Mouse (Mus musculus): ENCODE results near the gene Itpr3.
A peak's percentile ranks its signal among the peaks of the same experiment; 100 is the strongest.

DNA sequence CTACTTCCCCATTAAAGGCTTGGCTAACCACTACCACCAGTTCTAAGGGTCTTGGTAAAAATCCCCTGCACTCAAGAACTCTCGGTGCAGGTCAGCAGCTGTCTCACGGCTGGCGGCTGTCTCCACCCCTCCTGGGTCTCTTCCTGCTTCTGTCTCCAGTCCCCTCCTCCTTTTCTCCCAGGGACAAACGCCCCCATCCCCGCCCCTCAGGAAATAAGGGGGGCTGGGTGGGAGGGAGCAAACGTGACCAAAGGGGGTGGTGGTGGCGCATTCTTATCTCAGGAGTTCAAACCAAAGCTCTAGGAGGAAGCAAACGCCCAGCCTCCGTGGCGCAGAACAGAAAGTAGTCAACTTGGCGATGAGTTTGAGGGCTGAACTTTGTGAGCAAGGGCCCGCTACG, 934 bp upstream of the Itpr3 start:
- TF ChIP-seq CTCF (IDR thresholded peaks at IDR 0.05; ENCODE audit: borderline replicate concordance, control insufficient read depth, extremely low read depth, insufficient read depth, low read length, poor library complexity) (no peak), POLR2A (IDR thresholded peaks at IDR 0.05; ENCODE audit: control insufficient read depth, extremely low read depth, insufficient read depth, low read length, poor library complexity) (peak; percentile 37; the same call in 1 of the 2 replicates)
